Mouse (Mus musculus) embryonic facial prominence, embryonic 13.5 days (tissue): ENCODE data around the gene Diras2. TPM values are rescaled to one million over a fixed set of nuclear protein-coding genes. Genes with fewer than 3 reads are reported as not detected.
"Not testable (repeated sequence)": the region's sequence is repeated elsewhere in the genome, so short reads cannot be mapped to it uniquely, and the experiment has no call there.

Experiments
- ATAC-seq: fragments of 200-750 bp; cut with Nextera tagmentation; 2 replicates; pipeline ENCODE4 v1.8.0; 2017; ENCODE audit warnings: low read depth; ENCODE audit not compliant: insufficient number of reproducible peaks, insufficient read depth, low FRiP score, low TSS enrichment
- H3K27ac ChIP-seq: fragments of 300-500 bp; sonication (generic); 2 replicates; pipeline ENCODE4 v1.5.1; 2015; ENCODE audit warnings: moderate library complexity, mild to moderate bottlenecking, inconsistent platforms
- H3K27me3 ChIP-seq: fragments of 300-500 bp; sonication (generic); 2 replicates; pipeline ENCODE4 v1.6.1; 2015; ENCODE audit warnings: mild to moderate bottlenecking, inconsistent platforms
- H3K36me3 ChIP-seq: fragments of 300-500 bp; sonication (generic); 2 replicates; pipeline ENCODE4 v1.6.1; 2015; ENCODE audit warnings: mild to moderate bottlenecking, inconsistent platforms
- H3K4me1 ChIP-seq: fragments of 300-500 bp; sonication (generic); 2 replicates; pipeline ENCODE4 v1.6.1; 2015; ENCODE audit warnings: inconsistent platforms
- H3K4me2 ChIP-seq: fragments of 300-500 bp; sonication (generic); 2 replicates; pipeline ENCODE4 v1.6.1; 2015; ENCODE audit warnings: moderate library complexity, mild to moderate bottlenecking, inconsistent platforms
- H3K4me3 ChIP-seq: fragments of 300-500 bp; sonication (generic); 2 replicates; pipeline ENCODE4 v1.5.1; 2015; ENCODE audit warnings: mild to moderate bottlenecking, inconsistent platforms
- H3K9ac ChIP-seq: fragments of 300-500 bp; sonication (generic); 2 replicates; pipeline ENCODE4 v1.6.1; 2015; ENCODE audit warnings: mild to moderate bottlenecking, inconsistent platforms
- H3K9me3 ChIP-seq: fragments of 300-500 bp; sonication (generic); 2 replicates; pipeline ENCODE4 v1.6.1; 2016; ENCODE audit warnings: inconsistent platforms
- WGBS: fragments of 180-500 bp; shearing (Covaris S2); methylation state at CpG from one replicate; pipeline ENCODE4 v1.1.7; 2015; ENCODE audit warnings: mixed read lengths; 5-methylcytosine and 5-hydroxymethylcytosine counted together
- polyA plus RNA-seq: library from polyadenylated mRNA; unstranded; fragments of >200 nt; fragmentation: Nextera tagmentation; extraction: Ambion mirVana; gene quantifications from 2 replicates; pipeline ENCODE4 v1.2.1, GENCODE M21; 2015

The Diras2 gene
- polyA plus RNA-seq, 1 experiment from 2014 or later = 0.67 TPM

GRCm38 (mm10) chr13:52513554-52513953 is 17.5 kb downstream of the Diras2 start:
- Histone ChIP-seq H3K9me3 (no peaks in the 10 kb centered on the region), H3K4me1 (no peaks in the 10 kb centered on the region), H3K4me3 (no peak overlapping the region), H3K27me3 (no peaks in the 10 kb centered on the region), H3K27ac (no peak overlapping the region), H3K4me2 (no peak overlapping the region), H3K36me3 (no peaks in the 10 kb centered on the region), H3K9ac (no peak overlapping the region)
- no peak for ATAC-seq
- WGBS = 78% methylated on average over 3 of the region's 3 CpGs

DNA sequence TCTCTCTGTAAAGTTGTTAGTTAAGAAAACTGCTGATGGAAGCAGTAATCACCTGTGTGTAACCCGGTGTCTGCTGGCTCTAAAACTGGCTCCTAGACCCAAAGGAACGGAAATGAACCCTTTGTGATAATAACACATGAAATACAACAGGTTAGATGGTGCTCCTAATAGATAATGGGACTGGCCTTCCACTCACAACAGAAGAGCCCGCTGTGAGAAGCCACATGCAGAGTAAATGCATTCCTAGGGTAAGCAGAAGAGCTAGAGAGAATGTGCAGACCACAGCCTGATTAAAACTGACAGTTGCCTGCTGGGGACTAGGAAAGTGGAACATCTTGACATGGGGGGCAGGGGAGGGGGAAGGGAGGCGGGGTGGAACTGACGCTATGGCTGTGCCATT is 18.7 kb downstream of the Diras2 start:
- 48% methylated on average over 5 of the region's 5 CpGs for WGBS
- Histone ChIP-seq H3K4me1 (no peaks in the 10 kb centered on the region), H3K36me3 (no peaks in the 10 kb centered on the region), H3K27me3 (no peaks in the 10 kb centered on the region), H3K4me2 (no peak overlapping the region), H3K27ac (no peak overlapping the region), H3K4me3 (no peak overlapping the region), H3K9me3 (no peaks in the 10 kb centered on the region), H3K9ac (no peak overlapping the region)
- ATAC-seq = no peak

DNA sequence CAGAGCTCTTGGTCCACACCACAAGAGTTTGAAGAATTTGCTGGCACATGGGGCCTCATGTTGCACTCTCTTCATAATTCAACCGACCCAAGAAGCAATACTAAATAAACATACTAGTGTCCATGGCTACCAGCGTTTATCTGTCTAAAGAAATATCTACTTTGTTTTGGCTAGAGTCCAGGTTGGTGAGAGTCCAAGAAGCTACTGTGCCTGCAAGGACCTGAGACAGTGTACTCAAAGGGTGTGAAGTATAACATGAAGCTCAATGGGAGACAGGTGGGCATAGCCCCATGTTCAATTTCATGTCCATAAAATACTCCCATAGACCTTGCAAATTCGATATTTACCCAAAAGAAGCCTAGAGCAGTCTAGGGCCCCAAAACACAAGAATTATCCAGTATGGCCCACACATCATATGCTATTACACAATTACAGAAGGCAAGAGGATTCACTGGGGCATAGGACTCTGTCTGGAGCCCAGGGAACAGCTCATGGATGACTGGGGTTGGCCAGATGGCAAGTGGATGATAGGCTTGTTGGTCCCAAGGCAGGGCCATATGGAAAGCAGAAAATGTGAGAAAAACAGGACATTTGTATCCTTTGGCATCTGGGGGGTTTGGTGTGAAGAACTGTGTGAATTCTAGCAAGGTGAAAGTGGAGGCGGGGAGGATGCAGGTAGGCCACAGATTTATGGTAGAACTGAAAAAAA is 20.8 kb downstream of the Diras2 start:
- WGBS = 82% methylated on average over 4 of the region's 4 CpGs
- H3K36me3 ChIP-seq = no peaks in the 10 kb centered on the region

GRCm38 (mm10) chr13:52507460-52508293 is 23.4 kb downstream of the Diras2 start:
- Histone ChIP-seq H3K4me2 (no peak overlapping the region), H3K4me1 (no peaks in the 10 kb centered on the region), H3K4me3 (no peak overlapping the region), H3K36me3 (no peaks in the 10 kb centered on the region), H3K9ac (no peak overlapping the region), H3K27ac (no peak overlapping the region), H3K27me3 (no peaks in the 10 kb centered on the region), H3K9me3 (no peaks in the 10 kb centered on the region)
- 93% methylated on average over 35 of the region's 35 CpGs for WGBS
- no peak for ATAC-seq

More for the DNA sequence above, 20.8 kb downstream of the Diras2 start:
- H3K4me3 ChIP-seq = no peak overlapping the region
- ATAC-seq = no peak
- no peak overlapping the region for H3K4me2 ChIP-seq
- H3K9me3 ChIP-seq = no peaks in the 10 kb centered on the region
- H3K4me1 ChIP-seq = no peaks in the 10 kb centered on the region
- H3K27me3 ChIP-seq = no peaks in the 10 kb centered on the region
- no peak overlapping the region for H3K9ac ChIP-seq
- H3K27ac ChIP-seq = no peak overlapping the region

DNA sequence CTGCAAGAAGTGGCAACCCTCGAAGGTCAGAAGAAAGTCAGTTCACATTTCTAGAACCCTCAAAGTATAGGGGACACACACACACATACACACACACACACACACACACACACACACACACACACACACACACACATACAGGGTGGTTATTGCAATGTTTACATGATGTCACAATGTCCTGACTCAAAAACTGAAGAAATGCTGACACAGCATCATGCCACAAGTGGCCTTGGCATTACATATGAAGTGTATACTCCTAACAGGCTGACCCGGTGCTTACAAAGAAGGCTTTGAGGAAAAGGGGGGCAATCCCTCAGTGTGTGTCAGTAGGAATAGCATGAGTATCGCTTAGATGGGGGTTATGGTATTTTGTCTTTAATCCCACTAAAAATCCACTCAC is 24.3 kb downstream of the Diras2 start:
- H3K4me3 ChIP-seq, H3K27me3 ChIP-seq, H3K4me1 ChIP-seq, H3K9me3 ChIP-seq, ATAC-seq, H3K36me3 ChIP-seq, H3K9ac ChIP-seq, H3K4me2 ChIP-seq, H3K27ac ChIP-seq: not testable (repeated sequence)
- WGBS = 75% methylated on average over 3 of the region's 3 CpGs

DNA sequence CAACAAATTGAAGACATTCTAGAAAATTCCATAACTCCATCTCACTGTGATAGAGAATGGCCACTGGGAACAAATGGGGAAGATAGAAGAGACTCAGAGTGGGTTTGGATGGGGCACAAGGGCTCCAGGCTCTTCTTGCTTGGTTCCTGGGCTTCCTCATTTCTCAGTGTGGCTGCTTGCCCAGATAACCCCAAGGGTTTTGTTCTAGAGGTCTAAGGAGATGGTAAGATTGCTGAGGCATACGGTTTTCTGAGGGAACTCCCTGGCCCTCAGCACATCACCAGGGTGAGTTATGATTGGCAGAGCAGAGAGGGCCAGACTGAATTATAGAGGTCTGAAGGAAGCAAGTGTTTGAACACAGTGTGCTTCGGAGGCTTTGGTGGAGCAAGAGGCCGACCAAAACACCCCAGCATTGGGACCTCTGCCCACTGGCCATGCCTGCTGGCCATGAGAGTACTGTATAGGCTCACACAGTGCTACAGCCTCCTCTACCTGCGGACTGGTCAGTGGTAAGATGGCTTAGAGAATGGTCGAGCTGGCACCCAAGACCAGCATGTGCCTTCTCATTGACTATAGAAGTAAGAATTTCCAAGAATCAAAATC is 25.3 kb downstream of the Diras2 start:
- 85% methylated on average over 5 of the region's 5 CpGs for WGBS
- H3K4me2 ChIP-seq, H3K27ac ChIP-seq, H3K27me3 ChIP-seq, H3K4me3 ChIP-seq, H3K9ac ChIP-seq, ATAC-seq, H3K9me3 ChIP-seq, H3K36me3 ChIP-seq, H3K4me1 ChIP-seq: not testable (repeated sequence)

GRCm38 (mm10) chr13:52501686-52502085 is 29.4 kb downstream of the Diras2 start:
- Histone ChIP-seq H3K9me3 (no peaks in the 10 kb centered on the region), H3K36me3 (no peaks in the 10 kb centered on the region), H3K4me1 (no peaks in the 10 kb centered on the region), H3K4me2 (no peak overlapping the region), H3K9ac (no peak overlapping the region), H3K4me3 (no peak overlapping the region), H3K27me3 (no peaks in the 10 kb centered on the region), H3K27ac (no peak overlapping the region)
- ATAC-seq = no peak
- WGBS = 65% methylated on average over 8 of the region's 8 CpGs

DNA sequence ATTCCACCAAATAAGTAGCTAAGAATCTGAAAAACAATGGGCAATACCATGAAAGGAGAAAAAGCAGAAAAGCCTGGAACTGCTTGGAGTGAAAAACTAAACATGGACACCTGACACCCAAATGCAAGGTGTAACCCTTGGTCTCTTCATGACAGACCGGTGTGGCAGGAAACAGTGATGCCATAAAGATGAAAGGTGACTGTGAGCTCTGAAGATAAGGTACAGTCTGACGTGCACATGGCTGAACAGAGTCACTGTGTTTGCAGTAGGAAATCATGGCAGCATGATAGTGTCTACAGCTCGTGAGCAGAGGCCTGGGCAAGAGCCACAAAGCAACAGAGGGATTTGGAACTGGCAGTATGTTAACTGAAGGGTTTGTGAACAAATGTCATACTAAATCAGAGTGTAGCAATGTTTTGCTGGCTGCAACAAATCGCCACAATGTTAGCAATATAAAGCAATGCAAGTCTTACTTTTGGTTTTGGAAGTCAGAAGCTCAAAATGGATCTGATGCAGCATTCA is 34.0 kb downstream of the Diras2 start:
- Histone ChIP-seq H3K4me1 (no peaks in the 10 kb centered on the region), H3K36me3 (no peaks in the 10 kb centered on the region), H3K9me3 (no peaks in the 10 kb centered on the region), H3K9ac (no peak overlapping the region), H3K4me3 (no peak overlapping the region), H3K27ac (no peak overlapping the region), H3K27me3 (no peaks in the 10 kb centered on the region), H3K4me2 (no peak overlapping the region)
- WGBS = 64% methylated on average over 4 of the region's 4 CpGs
- ATAC-seq = no peak

- WGBS = 80% methylated on average over 7 of the region's 7 CpGs
Observed at GRCm38 (mm10) chr13:52488821-52489220, 42.3 kb downstream of the Diras2 start.

GRCm38 (mm10) chr13:52484064-52484463 is 47.0 kb downstream of the Diras2 start:
- no peaks in the 10 kb centered on the region for H3K27me3 ChIP-seq
- H3K4me1 ChIP-seq = no peaks in the 10 kb centered on the region
- H3K4me2 ChIP-seq = no peak overlapping the region
- no peaks in the 10 kb centered on the region for H3K9me3 ChIP-seq
- no peak overlapping the region for H3K27ac ChIP-seq
- no peak for ATAC-seq
- 79% methylated on average over 4 of the region's 4 CpGs for WGBS
- H3K36me3 ChIP-seq = no peaks in the 10 kb centered on the region
- no peak overlapping the region for H3K9ac ChIP-seq
- H3K4me3 ChIP-seq = no peak overlapping the region

More at GRCm38 (mm10) chr13:52488821-52489220, 42.3 kb downstream of the Diras2 start:
- no peak for ATAC-seq
- no peaks in the 10 kb centered on the region for H3K27me3 ChIP-seq
- no peak overlapping the region for H3K9ac ChIP-seq
- no peaks in the 10 kb centered on the region for H3K4me1 ChIP-seq
- no peak overlapping the region for H3K27ac ChIP-seq
- no peaks in the 10 kb centered on the region for H3K9me3 ChIP-seq
- no peak overlapping the region for H3K4me2 ChIP-seq
- H3K4me3 ChIP-seq = no peak overlapping the region
- H3K36me3 ChIP-seq = no peaks in the 10 kb centered on the region

- Histone ChIP-seq H3K27ac (no peak overlapping the region), H3K9ac (no peak overlapping the region), H3K4me3 (no peak overlapping the region), H3K4me1 (no peaks in the 10 kb centered on the region), H3K4me2 (no peak overlapping the region), H3K36me3 (no peaks in the 10 kb centered on the region), H3K27me3 (no peaks in the 10 kb centered on the region), H3K9me3 (no peaks in the 10 kb centered on the region)
- 75% methylated on average over 2 of the region's 2 CpGs for WGBS
- ATAC-seq = no peak
Observed at GRCm38 (mm10) chr13:52481786-52482185, 49.3 kb downstream of the Diras2 start.
